In genomic region chr2:71191391-71192194, GRCm38 (mm10) we compare ENCODE assay signal across 10 mouse cellular contexts. TPM values are rescaled to one million over a fixed set of nuclear protein-coding genes. Genes with fewer than 3 reads are reported as not detected.
DNase-seq lines count a peak whose midpoint lies in the region; ATAC-seq and TF ChIP-seq lines count a peak whose summit lies in the region.
"Had no signal": no experiment of that assay in that cellular context is flagged by ENCODE, and none has a peak within 500 bp of the region (broad histone marks: within the 10 kb centered on the region; RNA-seq: fewer than 3 reads in every experiment).

No protein-coding gene starts in this region.

- ATAC-seq in liver, embryonic 12.5 days, result no peak
- ATAC-seq in hindbrain, embryonic 15.5 days (ENCODE audit: low FRiP score, low read depth), result peak; percentile 63; the same call in 1 of the 2 replicates

- 38% methylated on average over 16 of the region's 16 CpGs for WGBS in liver, embryonic 12.5 days (ENCODE audit: insufficient replicate concordance)
- WGBS in hindbrain, embryonic 15.5 days, result 13% methylated on average over 16 of the region's 16 CpGs

- no peaks in the 10 kb centered on the region for H3K9me3 ChIP-seq in liver, embryonic 12.5 days (replicated peaks)
- H3K9me3 ChIP-seq in hindbrain, embryonic 15.5 days, result no peaks in the 10 kb centered on the region

- peak overlapping the region; percentile 27 for H3K4me3 ChIP-seq in gastrocnemius, adult 2 months
- no peak overlapping the region for H3K4me3 ChIP-seq in liver, embryonic 12.5 days
- peak overlapping the region; percentile 18 for H3K4me3 ChIP-seq in hindbrain, embryonic 15.5 days

- peaks cover 34% of the 10 kb centered on the region for H3K27me3 ChIP-seq in liver, embryonic 12.5 days (replicated peaks)
- H3K27me3 ChIP-seq in hindbrain, embryonic 15.5 days, result no peaks in the 10 kb centered on the region

- H3K4me1 ChIP-seq in liver, embryonic 12.5 days, result peaks cover 24% of the 10 kb centered on the region
- peaks cover 28% of the 10 kb centered on the region for H3K4me1 ChIP-seq in hindbrain, embryonic 15.5 days (replicated peaks)

- intact Hi-C loops in gastrocnemius, adult 2 months (cut with DNase I), result no loop called here

- TF ChIP-seq CTCF in gastrocnemius, adult 2 months (IDR thresholded peaks at IDR 0.05), result no peak

- no peak overlapping the region for H3K27ac ChIP-seq in gastrocnemius, adult 2 months
- no peak overlapping the region for H3K27ac ChIP-seq in liver, embryonic 12.5 days
- H3K27ac ChIP-seq in hindbrain, embryonic 15.5 days (replicated peaks), result peak overlapping the region; percentile 41
- H3K27ac ChIP-seq: liver, embryonic 14.5 days had no signal

- no peak overlapping the region for H3K9ac ChIP-seq in liver, embryonic 12.5 days
- peak overlapping the region; percentile 5; the same call in 1 of the 2 replicates for H3K9ac ChIP-seq in hindbrain, embryonic 15.5 days
- H3K9ac ChIP-seq: liver, embryonic 14.5 days had no signal

- no peaks in the 10 kb centered on the region for H3K36me3 ChIP-seq in liver, embryonic 12.5 days
- no peaks in the 10 kb centered on the region for H3K36me3 ChIP-seq in hindbrain, embryonic 15.5 days

- peak overlapping the region; percentile 20 for H3K4me2 ChIP-seq in liver, embryonic 12.5 days
- H3K4me2 ChIP-seq in hindbrain, embryonic 15.5 days, result peak overlapping the region; percentile 50

- no peak for DNase-seq in gastrocnemius, adult 2 months
- DNase-seq in gastrocnemius, adult 8-10 months (ENCODE audit: low spot score in 2 of 2), result no peak
- no peak for DNase-seq in liver
- peak; percentile 27 for DNase-seq in retina, embryonic 14.5 days (ENCODE audit: low spot score)
- DNase-seq in frontal cortex, adult 2 months (ENCODE audit: extremely low spot score in 1 of 2, low spot score in 1 of 2), result no peak
- DNase-seq in thymus, postnatal 4 days, result no peak
- DNase-seq: kidney, postnatal 36 days had no signal

RNA-seq across cellular contexts. Expression of gene Dync1i2, which starts 19.9 kb away (rescaled TPM):
- 10 to 100 TPM; 40.1 to 49.3 TPM for total RNA-seq in gastrocnemius, adult 2 months (2021)
- total RNA-seq in gastrocnemius, adult 8-10 months (2022), result 10 to 100 TPM; 38.5 to 42.1 (median 41.1) TPM
- polyA plus RNA-seq in liver, embryonic 12.5 days (2016; fragmentation: Nextera tagmentation; extraction: Ambion mirVana), result 42.0 and 43.0 TPM in 2 replicates
- 159 and 166 TPM in 2 replicates for polyA plus RNA-seq in hindbrain, embryonic 15.5 days (2015; fragmentation: Nextera tagmentation; extraction: Ambion mirVana)
- polyA plus RNA-seq in frontal cortex, adult 2 months (2012; rRNA removed), result 163 and 175 TPM in 2 replicates
